Mouse (Mus musculus) ES-E14 (cell line): ENCODE measurements at regions not wholly inside any gene's neighbourhood (a gene's known extent, or its start where the extent isn't known, plus 50 kb on each side); places are given as distances from the start of the nearest gene placed in this dataset.

Experiments
- CHD2 ChIP-seq: IDR thresholded peaks from 2 replicates; pipeline ENCODE4 v1.6.1; 2014; ENCODE audit warnings: mild to moderate bottlenecking, low read depth, low read length, inconsistent platforms
- MAFK ChIP-seq: IDR thresholded peaks from 2 replicates; pipeline ENCODE4 v1.6.1; 2014; ENCODE audit warnings: mild to moderate bottlenecking, low read depth, low read length, inconsistent platforms; ENCODE audit not compliant: insufficient read depth
- ZC3H11A ChIP-seq: IDR thresholded peaks from 2 replicates; pipeline ENCODE4 v1.6.1; 2012; ENCODE audit warnings: low read depth, mild to moderate bottlenecking, inconsistent platforms, low read length, borderline replicate concordance

DNA sequence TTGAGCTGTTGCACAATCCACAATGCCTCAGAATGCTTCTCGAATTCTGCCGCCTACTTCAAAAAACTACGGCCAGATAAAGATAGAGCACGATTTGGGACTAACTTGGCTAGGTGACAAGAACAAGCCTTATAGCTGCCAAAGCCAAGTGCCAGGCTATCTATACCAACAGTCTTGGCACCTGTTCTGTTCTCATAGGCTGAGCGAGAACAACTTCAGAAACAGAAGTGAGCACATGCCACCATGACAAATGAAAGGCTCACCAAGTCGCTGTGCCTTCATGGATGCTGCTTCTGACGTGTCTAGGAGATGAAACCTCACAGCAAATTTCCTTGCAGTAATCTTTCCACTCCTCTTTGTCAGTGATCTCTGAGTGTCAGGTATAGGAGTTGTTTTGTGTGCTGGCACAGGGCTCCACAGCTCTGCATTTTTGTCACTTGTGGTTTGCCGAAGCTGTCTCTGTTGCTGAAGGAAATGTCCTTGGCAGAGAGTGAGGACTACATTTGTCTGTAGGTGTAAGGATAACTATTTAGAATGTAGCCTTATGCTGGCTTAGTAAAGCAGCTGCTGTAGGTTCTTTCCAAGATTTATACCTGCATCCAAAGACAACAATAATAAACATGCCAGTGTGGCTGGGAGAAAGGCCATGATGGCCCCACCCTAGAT is 95.4 kb downstream of the Zic3 start:
- no peak for TF ChIP-seq MAFK
- no peak for TF ChIP-seq ZC3H11A
- TF ChIP-seq CHD2 = no peak
